Mouse (Mus musculus) spleen, adult 2 months (tissue): ENCODE results near the gene Gm17428.

Experiments used
- CTCF ChIP-seq: fragments of 200-500 bp; IDR thresholded peaks from 2 replicates; pipeline ENCODE4 v1.5.1; 2011; ENCODE audit warnings: mild to moderate bottlenecking, inconsistent platforms; ENCODE audit not compliant: insufficient read depth, insufficient read length, insufficient replicate concordance; ENCODE audit errors: extremely low read depth
- POLR2A ChIP-seq: fragments of 200-500 bp; IDR thresholded peaks from 2 replicates; pipeline ENCODE4 v1.6.1; 2011; ENCODE audit warnings: low read depth, low read length, inconsistent platforms

DNA sequence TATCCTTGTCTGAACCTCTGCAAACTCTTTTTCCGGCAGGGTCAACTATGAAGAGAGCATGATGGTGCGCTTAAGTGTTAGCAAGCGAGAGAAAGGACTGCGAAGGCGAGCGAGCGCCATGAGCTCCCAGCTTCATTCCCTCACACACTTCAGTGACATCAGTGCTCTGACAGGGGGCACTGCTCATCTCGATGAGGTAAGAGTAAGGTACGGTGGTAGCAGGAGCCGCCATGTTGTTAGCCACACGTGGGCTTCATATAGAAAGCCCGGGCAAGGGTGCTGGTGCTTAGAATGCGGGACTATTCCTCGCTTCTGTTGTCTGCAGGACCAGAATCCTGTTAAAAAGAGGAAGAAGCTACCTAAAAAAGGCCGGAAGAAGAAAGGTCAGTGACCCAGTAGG, 46.3 kb downstream of the Gm17428 start:
- TF ChIP-seq CTCF (no peak), POLR2A (no peak)
